Mouse (Mus musculus) urinary bladder, postnatal 36 days (tissue): ENCODE measurements around the gene Efnb1.
"Not testable (repeated sequence)": the region's sequence is repeated elsewhere in the genome, so short reads cannot be mapped to it uniquely, and the experiment has no call there.

ENCODE experiments used
- DNase-seq, 2 experiments: peaks; one replicate each; pipeline ENCODE4 v3.0.0; 2022; ENCODE audit warnings: low spot score in 2 of 2, mixed read lengths in 1 of 2

Efnb1 gene

DNA sequence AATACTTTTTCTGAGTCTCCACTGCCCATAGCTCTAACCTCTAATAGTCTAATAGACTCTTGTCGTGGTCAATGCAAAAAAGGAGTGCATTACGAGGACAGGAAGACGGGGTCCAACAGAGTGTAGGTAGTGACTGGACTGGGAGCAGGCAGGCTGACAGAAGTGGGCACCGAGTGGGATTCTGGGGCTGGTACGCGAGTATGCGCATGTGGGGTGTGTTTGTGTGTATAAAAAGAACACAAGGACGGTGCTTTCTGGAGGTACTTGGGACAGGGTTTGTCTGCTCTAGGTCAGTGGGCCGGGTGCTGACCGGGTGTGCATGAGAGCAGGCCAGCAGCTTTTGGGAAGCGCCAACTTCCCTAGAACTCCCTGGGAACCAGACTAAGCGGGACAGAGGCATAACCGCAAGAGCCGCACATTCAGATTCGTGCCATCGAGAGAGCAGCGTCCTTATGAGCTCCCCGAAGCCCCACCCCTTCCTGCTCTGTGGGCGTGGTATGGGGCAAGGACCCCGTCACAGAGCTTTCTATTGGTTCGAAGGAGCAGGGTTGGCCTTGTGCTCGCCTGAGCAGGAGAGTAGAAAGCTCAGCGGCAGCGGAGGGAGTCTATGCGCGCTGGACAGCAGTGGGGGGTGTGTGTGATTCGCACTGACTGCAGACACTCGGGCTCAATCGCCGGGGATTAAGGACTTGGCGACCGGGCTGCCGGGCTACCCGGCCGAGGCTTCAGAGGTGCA is at the start of gene Efnb1:
Gene Efnb1 (plus strand): TSS at position 608 of the 736 bp plus-strand sequence.
- peak; percentile 82 to 91 for DNase-seq

DNA sequence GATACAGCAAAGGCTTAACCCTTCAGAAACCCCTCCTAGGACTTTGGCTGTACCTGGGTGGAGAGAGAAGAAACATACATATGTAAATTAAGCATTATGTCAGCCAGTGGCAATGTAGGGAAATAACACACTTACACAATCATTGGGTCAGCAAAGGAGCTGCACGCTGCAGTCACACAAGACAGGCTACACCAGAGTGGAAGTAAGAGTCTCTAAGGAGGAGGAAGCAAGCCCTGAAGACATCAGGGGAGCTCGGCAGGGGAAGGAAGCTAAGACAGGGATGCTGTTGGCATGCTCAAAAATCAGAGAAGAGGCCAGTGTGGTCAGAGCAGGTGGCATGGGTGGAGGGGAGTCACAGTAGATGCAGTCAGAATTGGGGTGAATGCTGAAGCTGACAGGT is 43.2 kb upstream of the Efnb1 start:
- DNase-seq = no peak

DNA sequence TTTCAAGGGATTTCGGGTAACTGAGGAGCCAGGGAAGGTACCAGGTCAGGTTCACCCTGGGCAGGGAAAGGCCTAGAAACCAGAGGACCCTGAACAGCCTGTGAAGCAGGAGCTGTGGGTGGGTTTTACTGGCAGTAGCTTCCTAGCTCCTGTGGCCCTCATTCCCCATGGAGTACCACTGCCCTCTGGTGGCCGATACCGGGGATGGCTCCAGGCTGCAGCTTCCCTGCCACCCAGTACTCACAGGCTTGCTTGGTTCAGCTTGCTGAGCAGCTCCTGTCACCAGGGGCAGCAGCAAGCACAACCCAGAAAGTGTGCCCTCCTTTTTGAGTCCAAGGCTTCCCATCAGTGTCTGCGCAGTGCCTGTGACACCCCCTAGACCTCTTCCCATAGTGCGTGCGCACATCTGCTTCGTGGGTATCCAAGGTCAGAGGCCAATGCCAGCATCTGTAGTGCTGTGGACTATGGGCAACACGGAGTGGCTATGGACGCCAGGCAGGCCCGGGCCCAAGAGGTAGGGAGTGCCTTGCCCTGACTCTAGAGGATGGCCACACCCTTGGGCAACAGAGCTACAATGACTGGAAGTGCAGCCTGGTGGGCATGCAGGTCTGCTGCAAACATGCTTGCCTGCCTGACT is 24.7 kb upstream of the Efnb1 start:
- not testable (repeated sequence) for DNase-seq

DNA sequence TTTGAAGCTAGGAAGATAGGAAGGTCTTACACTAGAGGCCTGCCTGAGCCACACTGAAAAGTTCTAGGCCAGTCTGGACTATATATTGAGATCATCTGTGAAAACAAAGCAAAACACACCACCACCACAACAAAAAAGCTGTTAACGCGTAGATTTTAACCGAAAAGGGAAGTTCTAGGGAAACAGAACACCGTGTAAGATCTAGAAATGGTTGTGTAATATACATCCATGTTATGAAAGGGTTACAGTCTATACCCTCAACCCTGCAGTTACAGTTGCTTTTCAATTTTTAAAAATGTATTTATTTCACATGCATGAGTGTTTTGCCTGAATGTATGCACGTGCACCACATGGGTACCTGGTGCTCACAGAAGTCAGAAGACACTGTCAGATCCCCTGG is 16.4 kb upstream of the Efnb1 start:
- no peak for DNase-seq

DNA sequence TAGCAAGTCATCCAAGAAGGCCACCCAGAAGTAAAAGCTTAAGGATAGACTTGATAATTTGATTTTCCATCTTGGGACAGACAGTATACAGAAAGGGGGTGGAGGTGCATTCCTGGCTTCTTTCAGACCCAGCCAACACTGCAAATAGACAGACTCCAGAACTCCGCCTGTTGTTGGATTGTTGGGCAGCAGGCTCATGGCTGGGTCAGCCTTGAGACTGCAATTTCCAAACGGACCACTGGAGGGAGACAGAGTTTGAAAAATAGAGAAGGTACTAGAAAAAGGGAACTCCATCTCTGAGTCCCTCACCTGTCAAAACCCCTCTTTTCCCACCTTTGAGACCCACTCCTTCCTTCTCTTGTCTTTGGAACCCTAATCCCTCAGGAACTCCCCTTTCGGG is 5.9 kb upstream of the Efnb1 start:
- DNase-seq = peak; percentile 59 to 62

DNA sequence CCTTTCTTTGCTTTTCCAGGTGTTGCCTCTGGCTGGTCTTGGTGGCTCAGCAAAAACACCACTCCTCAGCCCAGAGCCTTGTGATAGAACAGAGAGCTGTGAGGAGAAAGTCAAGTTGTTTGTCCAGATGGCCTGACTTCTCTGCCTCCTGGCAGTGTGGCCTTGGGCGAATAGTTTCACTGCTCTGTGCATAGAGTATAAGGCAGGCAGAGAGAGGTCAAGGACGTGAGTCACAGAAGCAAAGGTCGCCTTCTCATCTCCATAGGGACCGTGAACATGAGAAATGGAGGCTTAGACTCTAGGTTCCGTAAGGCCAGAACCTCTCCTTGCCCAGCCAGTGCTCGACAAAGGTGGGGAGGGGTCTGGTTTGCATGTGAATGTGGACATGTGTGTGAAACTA is 3.4 kb upstream of the Efnb1 start:
- no peak for DNase-seq

DNA sequence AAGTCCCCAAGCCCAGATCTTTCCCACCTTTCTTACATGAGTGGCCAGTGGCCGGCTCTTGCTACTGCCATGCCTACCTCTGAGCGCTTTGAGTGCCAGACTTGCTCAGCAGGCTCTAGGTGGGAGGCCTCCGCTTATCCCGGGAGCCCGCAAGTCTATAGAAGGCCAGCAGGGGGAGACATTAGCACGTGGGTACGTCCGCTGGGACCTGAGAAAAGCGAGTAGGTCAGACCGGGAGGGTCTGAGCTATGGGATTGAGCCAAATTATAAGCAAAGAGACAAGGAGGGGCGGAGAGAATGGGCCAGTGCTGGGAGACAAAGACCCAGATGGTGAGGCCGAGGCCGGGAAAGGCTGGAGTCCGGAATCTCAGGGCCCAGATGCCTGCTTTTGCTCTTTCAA is 1.0 kb upstream of the Efnb1 start:
- DNase-seq = peak; percentile 67 to 80

DNA sequence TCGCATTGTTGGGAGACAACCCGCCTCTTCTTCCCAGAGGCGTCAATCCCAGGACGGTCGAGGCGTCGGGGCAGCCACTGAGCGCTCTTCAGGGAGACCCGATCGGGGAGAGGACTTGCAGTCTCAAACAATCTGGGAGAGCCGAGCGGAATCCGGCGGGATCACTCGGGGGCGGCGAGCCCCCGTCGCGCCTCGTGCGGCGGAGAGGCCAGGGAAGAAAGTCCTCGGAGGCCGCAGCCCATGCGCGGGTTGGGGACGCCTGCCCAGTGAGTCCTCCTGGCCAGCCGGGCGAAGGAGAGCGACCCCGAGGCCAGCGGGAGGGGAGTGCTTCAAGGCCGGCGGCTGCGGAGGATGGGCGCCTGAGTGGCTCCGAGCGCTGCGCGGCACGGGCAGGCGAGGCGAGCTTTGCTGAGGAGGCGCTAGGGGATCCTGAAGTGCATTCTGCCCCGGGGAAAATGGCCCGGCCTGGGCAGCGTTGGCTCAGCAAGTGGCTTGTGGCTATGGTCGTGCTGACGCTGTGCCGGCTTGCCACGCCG is 569 bp downstream of the Efnb1 start:
- peak in 1 of 2 experiments; percentile 26 for DNase-seq

DNA sequence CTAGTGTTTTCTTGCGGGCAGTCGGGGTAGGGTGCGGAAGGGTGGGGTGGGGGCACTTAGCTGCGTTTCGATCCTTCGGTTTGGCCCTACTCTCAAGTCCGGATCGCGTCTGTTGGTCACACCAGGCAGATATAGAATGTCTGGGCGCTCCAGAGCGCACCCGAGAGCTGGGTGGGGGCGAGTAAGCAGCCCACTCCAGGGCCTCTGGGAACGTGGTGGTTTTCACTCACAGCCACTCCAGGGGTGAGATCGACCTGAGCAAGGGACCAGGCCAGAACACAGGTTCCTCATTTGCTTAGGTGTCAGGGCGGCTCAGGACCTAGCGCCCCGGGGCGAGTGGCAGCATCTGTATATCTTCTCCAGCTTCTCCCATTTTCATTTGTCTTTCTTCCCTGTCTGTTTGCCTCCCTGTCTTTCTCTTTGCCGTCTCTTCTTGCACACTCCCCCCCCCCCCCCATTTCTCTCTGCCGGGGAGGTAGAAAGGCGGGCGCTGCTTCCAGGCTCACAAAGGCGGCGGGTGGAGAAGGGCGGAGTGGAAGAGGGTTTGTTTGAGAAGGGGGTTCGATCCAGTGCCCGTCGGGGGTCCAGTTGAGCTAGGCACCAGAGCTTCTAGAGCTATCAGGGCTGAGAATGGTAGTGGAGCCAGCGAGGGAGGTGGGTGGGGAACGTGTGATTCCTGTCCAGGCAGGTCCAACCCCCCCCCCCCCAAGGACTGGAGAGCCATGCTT is 1.4 kb downstream of the Efnb1 start:
- DNase-seq = no peak

DNA sequence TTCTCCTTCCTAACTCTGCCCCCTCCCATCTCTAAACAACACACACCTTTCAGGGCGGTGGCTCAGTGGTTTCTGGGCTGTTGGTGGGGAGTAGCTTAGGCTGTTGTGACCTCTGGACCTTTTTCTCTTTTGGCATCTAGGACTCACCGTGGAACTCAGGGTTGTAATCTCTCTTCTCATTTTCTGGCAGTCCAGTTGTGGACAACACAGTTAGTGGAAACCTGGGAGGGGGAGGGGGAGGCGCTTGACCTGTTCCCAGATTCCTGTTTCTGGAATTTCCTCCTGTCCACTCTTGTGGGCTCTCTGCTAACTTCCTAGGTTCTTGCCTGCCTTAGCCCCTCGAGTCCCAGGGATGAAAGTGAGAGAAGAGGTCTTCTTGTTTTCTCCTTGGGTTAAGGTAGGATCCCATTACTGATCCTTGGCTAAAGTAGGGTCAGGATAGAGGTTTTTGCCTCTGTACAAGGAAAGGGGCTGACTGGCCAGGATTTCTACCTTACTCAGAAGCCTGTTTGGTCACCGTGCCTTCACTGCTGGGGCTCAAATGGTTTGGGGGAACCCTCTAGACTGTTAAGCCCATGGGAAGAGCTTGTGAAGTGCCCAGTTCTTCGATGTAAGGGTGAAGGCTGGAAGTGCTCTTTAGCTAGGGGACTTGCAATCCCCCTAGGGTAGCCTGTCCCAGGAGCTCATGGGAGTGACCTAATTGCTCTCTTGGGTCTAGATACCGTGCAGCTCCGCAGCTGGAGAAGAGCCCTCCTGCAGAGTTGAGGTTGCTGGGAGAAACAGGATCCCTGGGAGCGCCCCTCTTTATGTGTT is 2.2 kb downstream of the Efnb1 start:
- DNase-seq = no peak

DNA sequence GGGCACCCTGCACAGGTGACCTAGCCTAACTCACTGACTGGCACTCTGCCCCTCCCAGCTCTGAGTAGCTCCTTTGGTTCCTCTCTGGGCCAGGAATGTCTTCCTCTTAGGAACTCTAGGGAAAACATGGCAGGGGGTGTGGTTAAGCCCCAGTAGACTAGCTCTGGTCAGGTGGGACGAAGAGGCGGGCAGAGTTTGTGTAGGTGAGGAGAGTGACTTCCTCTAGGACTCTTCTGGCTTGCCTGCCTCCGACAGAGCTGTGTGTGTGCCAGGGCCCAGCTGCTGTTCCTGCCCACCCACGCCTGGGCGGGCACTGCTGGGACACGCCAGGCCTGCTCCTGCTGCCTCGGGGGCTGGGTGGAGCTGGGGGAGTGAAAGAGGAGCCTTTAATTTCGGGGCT is 5.1 kb downstream of the Efnb1 start:
- DNase-seq = peak in 1 of 2 experiments; percentile 41

DNA sequence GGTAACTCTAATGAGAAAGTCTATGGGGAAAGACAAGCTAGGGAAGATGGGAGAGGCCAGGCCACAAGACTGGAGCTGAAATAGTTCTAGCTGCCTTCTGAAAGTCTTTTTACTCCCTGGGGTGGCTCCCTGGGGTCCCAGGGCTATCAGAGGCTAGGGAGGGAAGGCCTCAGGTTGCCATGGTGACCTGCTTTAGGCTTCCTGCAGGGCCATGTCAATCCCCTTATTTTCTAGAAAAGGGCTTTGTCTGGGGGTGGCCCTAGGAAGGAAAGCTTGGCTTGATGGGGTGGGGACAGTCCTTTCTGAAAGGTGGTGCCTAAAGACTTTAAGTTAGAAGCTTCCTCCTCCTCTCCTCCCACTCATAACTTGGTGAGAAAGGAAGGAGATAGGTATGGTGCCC is 6.0 kb downstream of the Efnb1 start:
- no peak for DNase-seq

DNA sequence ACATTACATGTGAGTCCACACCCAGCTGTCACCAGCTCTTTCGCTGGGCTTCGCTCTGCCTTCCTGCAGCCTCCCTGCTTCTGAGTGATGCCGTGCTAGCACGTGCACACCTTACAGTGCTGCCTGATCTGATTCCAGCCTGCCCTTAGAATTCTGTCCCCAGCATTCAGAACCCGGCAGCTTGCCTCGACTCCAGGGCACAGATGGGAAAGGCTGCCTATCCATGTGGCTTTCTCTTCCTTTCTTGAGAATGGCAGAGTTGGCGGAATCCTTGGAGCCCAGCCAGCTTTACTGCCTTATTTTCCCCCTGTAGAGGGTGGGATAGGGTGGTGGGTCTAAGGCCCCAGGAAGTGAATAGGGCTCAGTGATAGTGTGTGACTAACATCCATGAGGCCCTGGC is 9.6 kb downstream of the Efnb1 start:
- DNase-seq = no peak

DNA sequence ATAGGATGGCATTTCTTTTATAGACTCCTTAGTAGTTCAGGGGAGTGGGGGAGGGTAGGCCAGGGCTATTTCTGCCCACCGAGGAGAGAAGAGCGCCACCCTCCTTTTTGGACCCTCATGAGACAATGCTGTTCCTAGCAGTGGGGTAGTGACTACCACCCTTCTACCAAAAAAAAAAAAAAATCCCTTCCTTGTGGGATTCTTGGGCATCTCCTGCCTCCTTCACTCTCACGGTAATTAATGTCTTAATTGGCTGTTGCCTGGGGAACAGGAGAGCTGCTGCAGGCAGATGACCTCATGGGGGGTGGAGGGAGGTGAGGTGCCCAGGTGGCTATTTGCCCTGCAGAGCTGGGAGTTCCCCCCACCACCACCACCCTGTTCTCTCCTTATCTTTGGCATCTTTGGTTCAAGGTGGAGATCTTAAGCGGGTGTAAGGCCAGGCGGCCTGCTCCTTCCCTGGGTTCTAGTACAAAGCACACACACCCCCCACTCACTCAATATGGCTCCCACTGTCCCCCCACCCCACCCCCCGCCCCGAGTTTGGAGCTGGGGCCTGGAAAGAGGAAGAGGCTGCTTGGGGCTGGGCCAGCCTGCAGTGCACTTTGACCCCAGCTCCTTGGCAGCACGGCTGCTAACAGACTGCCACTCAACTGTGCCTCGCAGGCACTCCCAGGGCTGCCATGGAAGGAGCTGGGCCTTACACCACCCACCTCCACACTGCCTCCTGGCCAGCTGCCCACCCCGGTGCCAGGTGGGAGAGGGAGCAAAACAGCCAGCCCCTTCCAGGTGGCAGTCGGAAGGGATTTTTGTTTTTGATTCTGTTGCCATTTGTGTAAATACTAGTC is 12.4 kb downstream of the Efnb1 start:
- DNase-seq = no peak

DNA sequence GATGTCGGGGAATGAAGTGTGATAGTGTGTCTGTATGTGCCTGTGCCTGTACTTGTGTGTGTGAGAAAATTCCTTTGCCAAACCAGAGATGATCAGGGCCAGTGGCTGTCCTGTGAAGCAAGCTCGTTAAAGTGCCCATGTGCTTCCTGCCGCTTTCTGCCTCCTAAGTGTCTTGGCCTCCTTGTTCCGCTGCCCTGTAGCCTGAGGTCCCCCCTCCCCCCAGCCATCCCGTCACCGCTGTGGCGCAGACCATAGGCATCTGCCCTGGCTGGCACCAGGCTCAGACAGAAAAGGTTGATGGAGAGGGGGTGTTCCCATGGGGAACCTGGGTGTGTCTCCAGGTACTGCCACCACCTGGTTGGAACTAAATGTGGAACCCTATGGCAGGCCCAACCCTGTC is 13.1 kb downstream of the Efnb1 start:
- DNase-seq = no peak

DNA sequence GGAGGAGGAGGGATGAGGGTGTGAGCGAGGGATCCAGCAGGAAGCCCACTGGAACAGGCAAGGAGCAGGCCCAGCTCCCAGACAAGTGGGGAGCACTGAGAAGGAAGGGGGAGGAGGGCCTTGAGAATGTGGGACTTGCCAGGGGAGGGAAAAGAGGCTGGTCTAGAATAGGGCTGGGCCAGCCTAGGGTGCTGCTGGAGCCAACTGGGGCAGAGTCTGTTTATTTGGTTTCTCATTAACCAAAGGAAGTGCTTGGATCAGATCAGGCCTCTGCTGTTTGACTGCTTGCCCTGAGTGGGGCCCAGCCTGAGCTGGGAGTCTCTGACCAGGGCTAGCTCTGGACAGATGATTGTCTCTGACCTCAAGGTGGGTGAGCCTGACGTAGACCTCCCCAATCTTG is 14.0 kb downstream of the Efnb1 start:
- DNase-seq = peak in 1 of 2 experiments; percentile 66

DNA sequence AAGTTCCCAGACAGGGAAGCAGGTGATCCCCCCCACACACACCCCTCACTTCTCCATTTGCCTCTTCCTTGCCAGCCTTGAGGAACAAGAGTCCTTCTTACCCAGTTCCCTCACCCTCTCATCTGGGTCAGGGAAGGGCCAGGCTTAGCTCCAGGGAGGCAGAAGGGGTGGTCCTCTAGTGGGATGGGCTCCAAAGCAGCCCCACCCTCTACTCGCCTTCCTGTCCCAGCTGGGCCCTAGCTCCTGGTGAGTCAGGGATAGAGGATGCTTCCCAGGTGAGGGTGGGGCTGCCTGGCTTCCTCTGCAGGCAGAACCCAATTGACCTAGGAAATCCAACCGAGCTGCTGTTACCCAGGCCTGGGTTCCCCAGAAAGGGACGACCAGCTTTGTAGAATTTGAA is 14.8 kb downstream of the Efnb1 start:
- DNase-seq = no peak

DNA sequence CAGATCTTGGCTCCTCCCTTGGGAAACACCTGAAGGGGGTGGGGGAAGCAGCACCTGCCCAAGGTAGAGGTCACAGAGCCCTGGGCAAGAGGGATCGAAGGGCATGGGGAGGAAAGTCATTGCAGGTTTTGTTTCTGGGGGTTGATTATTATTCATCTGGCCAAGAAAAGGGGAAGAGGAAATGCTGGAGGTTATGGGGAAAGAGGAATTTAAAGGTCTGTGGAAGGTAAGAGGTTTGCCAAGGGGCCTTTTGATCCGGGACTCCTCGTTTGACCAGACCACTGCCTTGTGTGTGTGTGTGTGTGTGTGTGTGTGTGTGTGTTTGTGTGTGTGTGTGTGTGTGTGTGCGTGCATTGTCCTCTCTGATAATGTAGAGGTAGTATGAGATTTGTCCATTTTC is 15.5 kb downstream of the Efnb1 start:
- DNase-seq = no peak

DNA sequence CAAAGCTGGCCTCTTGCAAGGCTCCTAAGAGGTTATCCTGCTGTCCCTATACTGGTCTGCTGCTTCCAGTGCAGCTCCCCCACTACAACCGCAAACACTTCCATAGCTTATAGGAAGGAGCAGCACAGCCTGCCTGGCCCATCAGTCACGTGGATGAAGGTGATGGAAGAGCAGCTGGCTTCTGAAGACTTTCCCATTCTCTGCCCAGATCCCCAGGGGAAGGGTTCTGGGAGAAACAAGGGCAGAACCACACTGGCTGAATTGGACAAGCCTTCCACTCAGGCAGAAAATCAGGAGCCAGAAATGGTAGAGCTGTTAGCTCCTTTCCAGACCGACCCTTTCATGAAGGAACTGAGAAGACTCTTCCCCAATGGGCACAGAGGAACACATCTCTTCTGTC is 16.2 kb downstream of the Efnb1 start:
- no peak for DNase-seq

DNA sequence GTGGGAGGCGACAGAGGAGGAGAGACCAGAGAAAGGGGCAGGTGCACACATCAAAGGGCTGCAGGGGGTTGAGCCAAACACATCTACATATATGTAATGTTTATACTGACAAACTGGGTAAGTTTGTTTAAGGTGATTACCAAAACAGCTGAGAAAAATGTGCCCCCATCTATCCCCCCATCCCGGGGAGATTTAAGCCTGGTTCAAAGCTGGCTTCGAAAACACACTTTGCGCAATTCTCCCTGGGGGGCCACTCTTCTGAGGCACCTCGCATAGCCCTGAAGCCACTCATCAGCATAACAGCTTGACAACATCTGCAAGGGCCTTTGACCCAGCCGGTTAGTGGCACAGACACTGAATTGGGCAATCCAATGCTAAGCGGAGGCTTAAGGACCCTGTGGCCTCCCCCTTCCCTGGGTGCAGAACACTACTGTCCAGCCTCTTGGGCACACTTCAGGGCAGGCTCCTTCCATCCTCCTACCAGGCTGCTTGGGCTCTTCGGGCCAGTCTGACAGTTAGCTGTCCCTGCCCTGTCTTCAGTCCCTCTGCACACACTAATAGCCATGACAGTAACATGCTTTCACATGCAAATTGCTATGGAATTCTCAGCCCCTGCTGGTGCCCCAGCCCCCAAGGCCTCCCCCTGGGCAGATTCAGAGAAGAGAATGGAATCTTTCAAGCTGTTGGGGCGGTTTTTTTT is 16.8 kb downstream of the Efnb1 start:
- DNase-seq = no peak
